Mouse (Mus musculus) liver, embryonic 11.5 days (tissue): ENCODE measurements around the gene E4f1. TPM values are rescaled to one million over a fixed set of nuclear protein-coding genes. Genes with fewer than 3 reads are reported as not detected.
A peak's percentile ranks its signal among the peaks of the same experiment; 100 is the strongest.

Source experiments
- ATAC-seq: fragments of 200-750 bp; cut with Nextera tagmentation; replicated peaks from 2 replicates; pipeline ENCODE4 v1.8.0; 2017; ENCODE audit warnings: moderate number of reproducible peaks, mild to moderate bottlenecking, moderate TSS enrichment, moderate library complexity; ENCODE audit not compliant: low FRiP score
- DNase-seq: peaks from one replicate; pipeline ENCODE4 v3.0.0-alpha.2; 2017; ENCODE audit warnings: low spot score
- H3K27ac ChIP-seq: fragments of 300-500 bp; sonication (generic); 2 replicates; pipeline ENCODE4 v1.5.1; 2014; ENCODE audit warnings: mild to moderate bottlenecking, low read depth, low read length, control low read depth
- H3K27me3 ChIP-seq: fragments of 300-500 bp; sonication (generic); replicated peaks from 2 replicates; pipeline ENCODE4 v1.6.1; 2014; ENCODE audit warnings: low read length, mixed read lengths; ENCODE audit not compliant: control insufficient read depth, insufficient read depth
- H3K36me3 ChIP-seq: fragments of 300-500 bp; sonication (generic); 2 replicates; pipeline ENCODE4 v1.6.1; 2014; ENCODE audit warnings: mild to moderate bottlenecking, low read length, moderate library complexity, mixed read lengths; ENCODE audit not compliant: control insufficient read depth, insufficient read depth
- H3K4me1 ChIP-seq: fragments of 300-500 bp; sonication (generic); replicated peaks from 2 replicates; pipeline ENCODE4 v1.6.1; 2014; ENCODE audit warnings: low read length, mixed read lengths; ENCODE audit not compliant: control insufficient read depth, insufficient read depth
- H3K4me2 ChIP-seq: fragments of 300-500 bp; sonication (generic); 2 replicates; pipeline ENCODE4 v1.6.1; 2014; ENCODE audit warnings: mild to moderate bottlenecking, control low read depth, moderate library complexity
- H3K4me3 ChIP-seq: fragments of 300-500 bp; sonication (generic); 2 replicates; pipeline ENCODE4 v1.5.1; 2014; ENCODE audit warnings: low read depth, low read length, control low read depth
- H3K9ac ChIP-seq: fragments of 300-500 bp; sonication (generic); 2 replicates; pipeline ENCODE4 v1.6.1; 2014; ENCODE audit warnings: low read depth, low read length, control low read depth
- H3K9me3 ChIP-seq: fragments of 300-500 bp; sonication (generic); 2 replicates; pipeline ENCODE4 v1.6.1; 2016; ENCODE audit warnings: low read length, inconsistent platforms, mixed read lengths; ENCODE audit not compliant: control insufficient read depth
- WGBS: fragments of 180-500 bp; shearing (Covaris S2); extraction: QIAGEN DNeasy Blood & Tissue Kit; methylation state at CpG from one replicate; pipeline ENCODE4 v1.1.7; 2014; 5-methylcytosine and 5-hydroxymethylcytosine counted together
- polyA plus RNA-seq: library from polyadenylated mRNA; unstranded; fragments of >200 nt; fragmentation: Nextera tagmentation; extraction: Ambion mirVana; gene quantifications from 2 replicates; pipeline ENCODE4 v1.2.1, GENCODE M21; 2014

Gene E4f1
- polyA plus RNA-seq, 1 experiment from 2014 or later: 23.5 TPM

DNA sequence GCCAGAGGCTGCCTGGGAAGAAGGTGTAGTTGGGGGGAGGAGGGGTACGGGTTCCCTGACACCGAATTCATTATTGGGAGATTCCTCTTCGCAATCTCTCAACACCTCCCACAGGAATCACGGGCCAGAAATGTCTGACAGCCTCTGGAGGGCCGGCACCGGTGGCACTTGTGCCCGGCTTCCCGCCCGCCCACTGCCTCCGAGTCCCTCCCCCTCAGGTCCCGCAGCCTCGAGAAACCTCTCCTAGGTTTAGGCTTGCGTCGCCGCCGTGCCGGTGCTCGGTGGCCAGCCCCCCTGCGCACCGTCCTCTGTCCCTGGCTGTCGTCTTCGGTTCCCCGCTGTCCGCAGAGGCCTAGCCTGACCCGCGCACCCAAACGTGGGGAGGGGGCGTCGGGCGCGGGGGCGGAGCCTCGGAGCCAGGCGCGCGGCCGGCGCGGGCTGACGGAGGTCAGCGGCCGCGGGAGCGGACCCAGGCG lies 18.1 kb upstream of the E4f1 start, which contains the start of gene Caskin1:
Gene Caskin1, plus strand, starts transcription at position 416 of the 476 bp plus-strand sequence.
- H3K4me3 ChIP-seq: peak within 1 kb of the TSS; percentile 64
- H3K27ac ChIP-seq: no peak within 1 kb of the TSS
- DNase-seq: no peak
- no peaks in the 10 kb centered on the region for H3K36me3 ChIP-seq
- ATAC-seq: no peak
- peaks cover 14% of the 10 kb centered on the region; the same call in 1 of the 2 replicates for H3K4me1 ChIP-seq
- H3K9me3 ChIP-seq: no peaks in the 10 kb centered on the region
- under 1% methylated on average over 43 of the region's 45 CpGs for WGBS
- H3K27me3 ChIP-seq: peaks cover 41% of the 10 kb centered on the region
- H3K4me2 ChIP-seq: peak within 1 kb of the TSS; percentile 92
- H3K9ac ChIP-seq: peak within 1 kb of the TSS; percentile 56

- WGBS: 44% methylated on average over 11 of the region's 11 CpGs
- no peak overlapping the region for H3K4me2 ChIP-seq
- H3K4me1 ChIP-seq: peaks cover 16% of the 10 kb centered on the region
- no peak for ATAC-seq
- no peak overlapping the region for H3K4me3 ChIP-seq
- H3K9ac ChIP-seq: no peak overlapping the region
- H3K27me3 ChIP-seq: peaks cover 38% of the 10 kb centered on the region
- H3K9me3 ChIP-seq: no peaks in the 10 kb centered on the region
- DNase-seq: no peak
- no peak overlapping the region for H3K27ac ChIP-seq
- H3K36me3 ChIP-seq: no peaks in the 10 kb centered on the region
These were observed 15.2 kb upstream of the E4f1 start for GRCm38 (mm10) chr17:24485090-24485860.

GRCm38 (mm10) chr17:24483495-24483894 lies 13.4 kb upstream of the E4f1 start:
- no peak for DNase-seq
- Histone ChIP-seq H3K4me3 (no peak overlapping the region), H3K9me3 (no peaks in the 10 kb centered on the region), H3K9ac (no peak overlapping the region), H3K36me3 (no peaks in the 10 kb centered on the region), H3K27ac (no peak overlapping the region), H3K4me2 (no peak overlapping the region), H3K27me3 (peaks cover 20% of the 10 kb centered on the region), H3K4me1 (peaks cover 9% of the 10 kb centered on the region)
- 86% methylated on average over 3 of the region's 3 CpGs for WGBS
- ATAC-seq: no peak

- no peak overlapping the region for H3K4me2 ChIP-seq
- no peak overlapping the region for H3K4me3 ChIP-seq
- H3K27me3 ChIP-seq: no peaks in the 10 kb centered on the region; the same call in 1 of the 2 replicates
- DNase-seq (no peak), ATAC-seq (no peak)
- peaks cover 9% of the 10 kb centered on the region for H3K36me3 ChIP-seq
- H3K27ac ChIP-seq: no peak overlapping the region
- no peak overlapping the region for H3K9ac ChIP-seq
- H3K4me1 ChIP-seq: peaks cover 15% of the 10 kb centered on the region
- no peaks in the 10 kb centered on the region for H3K9me3 ChIP-seq
- 90% methylated on average over 20 of the region's 20 CpGs for WGBS
These were observed 11.1 kb upstream of the E4f1 start for GRCm38 (mm10) chr17:24481027-24481815.

DNA sequence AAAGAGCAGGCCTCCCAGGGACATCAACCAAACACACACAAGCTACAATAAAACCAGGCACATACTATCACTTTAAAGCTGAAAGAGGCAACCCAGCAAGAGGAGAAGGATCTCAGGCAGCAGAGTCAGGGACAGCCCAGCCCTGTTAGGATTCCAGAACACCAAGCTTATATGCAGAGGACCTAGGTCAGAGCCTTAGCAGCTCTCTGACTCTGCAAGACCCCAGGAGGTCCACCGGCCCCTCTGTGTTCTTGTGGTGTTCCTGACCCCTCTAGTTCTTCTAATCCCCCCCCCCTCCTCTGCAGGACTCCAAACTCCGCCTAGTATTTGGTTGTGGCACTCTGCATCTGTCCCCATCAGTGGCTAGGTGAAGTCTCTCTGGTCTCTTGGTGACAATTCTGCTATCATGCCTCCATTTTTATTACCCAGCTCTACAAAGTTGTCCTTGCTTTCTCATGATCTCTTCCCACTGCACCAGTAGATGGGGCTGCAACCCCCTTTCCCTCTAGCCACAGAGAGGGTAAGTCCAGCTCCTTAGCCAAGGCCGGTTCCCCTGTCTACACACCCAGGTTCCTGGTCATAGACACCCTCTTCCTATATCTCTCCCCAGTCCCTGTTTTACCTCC lies 10.2 kb upstream of the E4f1 start:
- 0 out of 2 replicates have a peak overlapping the region, but pooled peaks have one; percentile 3 for H3K9ac ChIP-seq
- H3K9me3 ChIP-seq: no peaks in the 10 kb centered on the region
- H3K4me3 ChIP-seq: no peak overlapping the region
- 54% methylated on average over 3 of the region's 3 CpGs for WGBS
- H3K36me3 ChIP-seq: peaks cover 9% of the 10 kb centered on the region
- peak overlapping the region; percentile 16; the same call in 1 of the 2 replicates for H3K27ac ChIP-seq
- ATAC-seq: no peak
- peaks cover 14% of the 10 kb centered on the region for H3K4me1 ChIP-seq
- H3K4me2 ChIP-seq: peak overlapping the region; percentile 87
- no peaks in the 10 kb centered on the region; the same call in 1 of the 2 replicates for H3K27me3 ChIP-seq
- DNase-seq: no peak

DNA sequence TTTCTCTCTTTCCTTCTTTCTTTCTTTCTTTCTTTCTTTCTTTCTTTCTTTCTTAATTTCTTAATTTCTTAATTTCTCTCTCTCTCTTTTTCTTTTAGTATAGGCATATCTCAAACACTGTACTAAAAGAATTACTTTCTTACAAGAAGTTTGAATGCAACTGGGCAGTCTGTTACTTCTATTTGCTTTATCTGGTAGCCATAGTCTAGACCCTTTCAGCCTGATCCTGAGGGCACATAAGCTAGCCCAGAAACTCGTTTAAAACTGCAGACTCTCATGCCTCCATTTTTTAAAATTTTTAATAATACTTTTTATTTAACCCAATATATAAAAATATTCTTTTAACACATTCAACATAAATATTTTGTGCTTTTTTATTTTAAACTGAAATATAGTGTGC lies 9.3 kb upstream of the E4f1 start:
- ATAC-seq: no peak
- WGBS: 28% methylated on average over 1 of the region's 1 CpGs
- H3K9ac ChIP-seq: peak overlapping the region; percentile 39
- H3K36me3 ChIP-seq: peaks cover 13% of the 10 kb centered on the region
- H3K27ac ChIP-seq: peak overlapping the region; percentile 64; the same call in 1 of the 2 replicates
- no peaks in the 10 kb centered on the region for H3K27me3 ChIP-seq
- H3K4me3 ChIP-seq: peak overlapping the region; percentile 84
- peaks cover 13% of the 10 kb centered on the region for H3K4me1 ChIP-seq
- peak overlapping the region; percentile 87 for H3K4me2 ChIP-seq
- DNase-seq: no peak
- no peaks in the 10 kb centered on the region for H3K9me3 ChIP-seq

GRCm38 (mm10) chr17:24478663-24479380 lies 8.7 kb upstream of the E4f1 start, which contains the start of gene Mlst8:
Gene Mlst8 (minus strand): TSS chr17:24479078.
- H3K9ac ChIP-seq: peak within 1 kb of the TSS; percentile 92
- WGBS: under 1% methylated on average over 48 of the region's 48 CpGs
- H3K27ac ChIP-seq: peak within 1 kb of the TSS; percentile 90
- peak within 1 kb of the TSS; percentile 87 for H3K4me2 ChIP-seq
- peak; percentile 97 for DNase-seq
- H3K4me1 ChIP-seq: peaks cover 13% of the 10 kb centered on the region
- peak within 1 kb of the TSS; percentile 84 for H3K4me3 ChIP-seq
- H3K27me3 ChIP-seq: no peaks in the 10 kb centered on the region
- peaks cover 14% of the 10 kb centered on the region for H3K36me3 ChIP-seq
- no peaks in the 10 kb centered on the region for H3K9me3 ChIP-seq
- peak; percentile 93 for ATAC-seq
